Mouse (Mus musculus) thymus, postnatal 0 days (tissue): ENCODE data around the gene Dll1. TPM values are rescaled to one million over a fixed set of nuclear protein-coding genes. Genes with fewer than 3 reads are reported as not detected.

ENCODE experiments used
- DNase-seq: peaks from one replicate; pipeline ENCODE4 v3.0.0-alpha.2; 2015; ENCODE audit warnings: low spot score
- polyA plus RNA-seq: library from polyadenylated mRNA; unstranded; fragments of >200 nt; fragmentation: Nextera tagmentation; extraction: Ambion mirVana; gene quantifications from 2 replicates; pipeline ENCODE4 v1.2.1, GENCODE M21; 2015

Gene Dll1
- polyA plus RNA-seq, 1 experiment from 2014 or later = 4.7 TPM

- DNase-seq = no peak
These were observed 3.3 kb upstream of the Dll1 start for GRCm38 (mm10) chr17:15379741-15380526.

- DNase-seq = no peak
These were observed 1.9 kb upstream of the Dll1 start for GRCm38 (mm10) chr17:15378413-15379109.

- no peak for DNase-seq
These were observed 1.2 kb upstream of the Dll1 start for GRCm38 (mm10) chr17:15377901-15378300.

- DNase-seq = peak; percentile 5
These were observed 775 bp downstream of the Dll1 start for GRCm38 (mm10) chr17:15375701-15376493.

GRCm38 (mm10) chr17:15375224-15375623 lies 1.4 kb downstream of the Dll1 start:
- no peak for DNase-seq

- no peak for DNase-seq
These were observed 2.1 kb downstream of the Dll1 start for GRCm38 (mm10) chr17:15374321-15375141.

GRCm38 (mm10) chr17:15372931-15373652 lies 3.6 kb downstream of the Dll1 start:
- DNase-seq = no peak

- no peak for DNase-seq
These were observed 4.5 kb downstream of the Dll1 start for GRCm38 (mm10) chr17:15371967-15372835.

GRCm38 (mm10) chr17:15370401-15370800 lies 6.3 kb downstream of the Dll1 start:
- DNase-seq = no peak

GRCm38 (mm10) chr17:15365650-15366049 lies 11.0 kb downstream of the Dll1 start:
- no peak for DNase-seq

- DNase-seq = no peak
These were observed 13.0 kb downstream of the Dll1 start for GRCm38 (mm10) chr17:15363656-15364055.

GRCm38 (mm10) chr17:15357071-15357470 lies 19.6 kb downstream of the Dll1 start:
- DNase-seq = no peak

- no peak for DNase-seq
These were observed 20.1 kb downstream of the Dll1 start for GRCm38 (mm10) chr17:15356526-15356925.

GRCm38 (mm10) chr17:15355072-15355471 lies 21.6 kb downstream of the Dll1 start:
- DNase-seq = no peak

GRCm38 (mm10) chr17:15354006-15354405 lies 22.7 kb downstream of the Dll1 start:
- DNase-seq = no peak

- DNase-seq = no peak
These were observed 23.6 kb downstream of the Dll1 start for GRCm38 (mm10) chr17:15352869-15353610.

- DNase-seq = no peak
These were observed 26.5 kb downstream of the Dll1 start for GRCm38 (mm10) chr17:15350152-15350551.

- no peak for DNase-seq
These were observed 33.4 kb downstream of the Dll1 start for GRCm38 (mm10) chr17:15343071-15343822.
